Mouse (Mus musculus): Measurements from ENCODE around the gene Capn8.
A peak's percentile ranks its signal among the peaks of the same experiment; 100 is the strongest.

The Capn8 gene

DNA sequence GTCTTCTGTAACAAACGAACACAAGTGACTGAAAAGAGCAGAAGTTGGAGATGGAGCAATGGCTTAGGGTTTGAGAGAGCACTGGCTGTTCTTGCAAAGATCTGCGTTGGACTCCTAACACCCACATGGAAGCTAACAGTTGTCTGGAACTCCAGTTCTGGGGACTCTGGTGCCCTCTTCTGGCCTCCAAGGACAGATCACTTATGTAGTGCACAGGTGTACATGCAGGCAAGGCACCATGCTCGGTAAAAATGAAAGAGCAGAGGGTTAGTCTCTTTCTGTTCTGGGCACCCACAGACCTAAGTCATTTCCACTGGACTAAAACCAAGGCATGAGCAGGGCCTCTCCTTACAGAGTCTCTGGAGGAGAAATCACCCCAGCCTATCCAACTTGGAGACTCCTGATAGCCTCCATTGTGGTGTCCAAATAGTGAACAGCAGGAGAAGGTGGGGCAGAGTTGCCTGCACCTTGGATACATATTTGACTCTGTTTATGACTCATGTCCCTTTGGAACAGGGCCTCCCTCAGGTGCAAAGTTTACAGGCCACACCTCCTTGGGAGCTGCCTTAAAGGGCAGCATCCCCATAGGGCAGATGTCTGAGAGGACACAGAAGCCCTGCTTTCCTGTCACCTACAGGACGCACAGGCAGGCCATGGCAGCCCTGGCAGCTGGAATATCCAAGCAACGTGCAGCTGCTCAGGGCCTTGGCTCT, at the start of gene Capn8:
Gene Capn8 (plus strand): TSS at position 600 of the 713 bp plus-strand sequence.
- peak; percentile 58 for DNase-seq (ENCODE audit: low read depth)

DNA sequence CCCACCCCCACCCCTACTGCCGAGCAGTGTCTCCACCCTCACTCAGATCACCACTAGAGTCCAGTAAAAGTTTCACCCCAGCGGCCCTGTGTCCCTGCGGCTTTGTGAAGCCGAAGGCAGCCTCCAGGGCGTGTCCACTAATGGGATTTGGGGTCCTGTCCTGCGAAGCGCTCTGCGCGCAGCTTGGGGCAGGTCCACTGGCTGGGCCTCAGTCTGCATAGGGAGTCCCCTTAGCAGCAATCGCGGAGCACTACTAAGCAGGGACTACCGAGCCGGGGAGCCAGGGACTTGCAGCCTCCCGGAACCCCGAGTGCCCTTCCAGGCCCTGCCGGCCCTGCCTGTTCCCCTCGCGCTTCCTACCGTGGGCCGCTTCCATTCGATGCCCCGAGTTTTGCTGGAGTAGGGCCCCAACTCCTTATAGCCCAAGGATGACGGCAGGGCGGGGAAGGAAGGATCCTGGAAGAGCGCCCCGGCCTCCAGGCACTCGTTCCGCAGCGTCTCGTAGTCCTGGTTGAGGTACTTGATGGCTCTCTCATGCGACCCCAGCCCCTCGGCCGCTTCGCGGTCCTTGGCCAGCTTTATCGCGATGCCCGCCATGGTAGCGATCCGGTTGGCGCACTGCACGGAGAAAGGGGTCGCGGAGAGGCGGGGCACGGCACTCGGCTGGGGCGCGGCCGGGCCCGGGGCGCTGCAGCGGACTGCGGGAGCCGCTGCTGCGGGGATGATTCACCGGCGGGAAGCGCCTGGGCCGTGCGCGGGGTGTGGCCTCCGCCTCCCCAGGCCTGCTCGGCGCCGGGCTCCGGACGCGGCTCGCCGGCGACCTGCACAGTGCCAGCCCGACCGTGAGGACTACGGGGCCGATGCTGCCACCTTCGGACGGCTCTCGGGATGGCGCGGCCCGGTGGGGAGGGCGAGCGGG, 47.8 kb upstream of the Capn8 start, which contains the start of gene Capn2:
Gene Capn2 (minus strand): TSS at position 851 of the 919 bp plus-strand sequence.
- peak; percentile 61 for DNase-seq (ENCODE audit: low read depth)

DNA sequence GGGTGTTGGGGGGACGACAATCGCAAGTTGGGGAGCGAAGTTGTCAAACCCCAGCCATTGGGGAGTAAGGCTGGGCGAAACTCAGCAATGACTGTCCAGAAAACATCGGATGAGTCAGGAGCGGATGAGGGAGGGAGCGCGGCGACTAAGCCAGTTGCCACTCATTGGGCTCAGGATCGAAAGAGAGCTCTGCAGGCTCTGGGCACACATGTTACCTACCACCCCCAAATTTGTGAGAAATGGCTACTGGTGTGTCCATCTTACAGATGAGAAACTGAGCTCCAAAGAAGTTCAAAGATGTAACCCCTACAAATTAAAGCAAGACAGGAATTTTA, 47.2 kb upstream of the Capn8 start:
- DNase-seq (ENCODE audit: low read depth): peak; percentile 83

DNA sequence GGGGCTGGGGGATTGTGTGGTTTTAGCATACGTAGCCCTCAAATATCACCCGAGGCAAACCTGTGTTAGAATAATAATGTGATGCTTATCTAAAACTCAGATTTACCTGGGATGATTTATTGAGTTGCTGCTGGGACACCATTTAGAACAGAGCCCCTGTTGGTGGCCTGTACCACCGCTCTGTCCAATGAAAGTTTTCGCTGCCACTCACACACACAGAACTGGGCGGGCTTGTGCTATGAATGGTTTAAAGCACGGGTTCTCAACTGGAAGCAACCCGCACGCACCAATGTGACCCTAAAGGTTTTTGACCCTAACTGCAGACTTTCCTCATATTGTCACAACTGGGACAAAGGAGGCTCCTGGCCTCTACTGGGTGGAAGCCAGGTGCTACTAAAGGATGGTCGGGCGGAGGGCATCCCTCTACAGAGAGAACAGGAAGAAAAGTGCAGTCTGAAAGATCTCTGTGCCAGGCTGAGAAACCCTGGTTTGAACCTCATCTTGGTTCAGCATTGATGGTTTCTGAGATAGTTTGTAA, 46.6 kb upstream of the Capn8 start:
- DNase-seq (ENCODE audit: low read depth): peak; percentile 79

DNA sequence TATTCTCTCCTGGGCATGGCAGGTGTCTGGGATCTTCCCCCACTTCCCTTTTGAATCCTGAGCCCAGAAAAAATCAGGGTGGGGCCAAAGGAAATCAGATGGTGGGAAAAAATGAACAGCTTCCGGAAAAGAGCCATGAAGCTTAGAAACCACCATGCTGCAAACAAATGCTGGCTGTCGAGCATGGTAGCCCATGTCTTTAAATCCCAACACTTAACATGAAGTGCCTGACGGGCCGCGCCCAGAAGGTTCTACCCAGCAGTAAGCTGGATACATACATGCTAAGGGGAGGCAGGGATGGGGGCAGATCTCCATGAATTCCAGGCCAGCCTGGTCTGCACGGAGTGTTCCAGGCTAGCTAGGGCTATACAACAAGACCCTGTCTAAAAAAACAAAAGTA, 46.0 kb upstream of the Capn8 start:
- no peak for DNase-seq (ENCODE audit: low read depth)

DNA sequence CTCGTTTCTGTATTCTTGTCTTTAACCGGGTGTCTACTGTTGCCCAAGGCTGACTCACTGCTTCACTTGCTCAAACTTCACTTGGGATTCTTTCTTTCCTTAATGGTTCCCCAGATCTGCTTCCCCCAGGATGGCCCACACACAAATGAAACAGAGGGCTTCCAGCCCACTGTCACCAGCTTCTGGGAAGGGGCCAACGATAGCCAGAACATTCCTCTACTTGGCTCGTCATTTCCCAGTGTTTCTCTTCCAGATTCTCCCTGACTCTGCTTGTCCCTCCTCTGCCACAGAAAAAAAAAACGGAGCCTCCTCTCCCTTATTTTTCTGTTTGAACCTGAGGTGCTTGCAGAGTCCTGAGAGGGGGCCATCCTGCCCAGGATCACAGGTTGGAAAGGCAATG, 45.5 kb upstream of the Capn8 start:
- no peak for DNase-seq (ENCODE audit: low read depth)

DNA sequence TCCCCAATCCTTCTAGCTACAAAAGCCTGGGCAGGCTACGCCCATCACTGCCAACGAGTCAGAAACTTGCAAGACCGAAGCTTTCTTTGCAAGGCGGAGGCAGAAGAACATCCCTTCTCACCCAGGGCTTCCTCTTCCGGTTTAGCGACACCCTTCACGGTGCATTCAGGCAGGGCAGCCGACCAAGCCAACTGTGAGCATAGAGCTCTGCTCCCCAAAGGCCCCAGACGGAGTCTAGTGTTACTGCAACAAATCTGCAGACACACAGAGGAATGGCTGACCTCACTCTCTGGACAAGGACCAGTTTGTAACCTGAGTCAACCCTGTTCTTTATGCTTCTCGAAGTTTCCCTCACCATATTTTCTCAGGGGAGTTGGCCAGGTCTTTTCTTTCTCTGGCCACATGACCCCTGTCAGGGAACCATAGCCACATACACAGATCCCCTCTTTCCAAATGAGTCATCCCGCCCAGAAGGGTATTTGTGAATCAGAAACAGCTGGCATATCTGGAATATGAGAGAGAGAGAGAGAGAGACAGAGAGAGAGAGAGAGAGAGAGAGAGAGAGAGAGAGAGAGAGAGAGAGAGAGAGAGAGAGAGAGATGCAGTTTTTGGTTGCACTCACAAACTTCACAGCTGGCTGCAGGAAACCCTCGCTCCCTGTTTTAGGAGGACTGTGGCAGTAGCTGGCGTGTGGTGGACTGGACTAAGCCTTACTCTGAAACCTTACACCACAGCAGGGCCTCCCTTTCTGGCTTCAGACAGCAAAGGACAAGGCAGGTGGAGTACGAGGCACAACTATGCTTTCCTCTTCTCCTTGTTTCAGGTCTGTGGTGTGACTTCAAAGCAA, 44.5 kb upstream of the Capn8 start:
- DNase-seq (ENCODE audit: low read depth): peak; percentile 87

DNA sequence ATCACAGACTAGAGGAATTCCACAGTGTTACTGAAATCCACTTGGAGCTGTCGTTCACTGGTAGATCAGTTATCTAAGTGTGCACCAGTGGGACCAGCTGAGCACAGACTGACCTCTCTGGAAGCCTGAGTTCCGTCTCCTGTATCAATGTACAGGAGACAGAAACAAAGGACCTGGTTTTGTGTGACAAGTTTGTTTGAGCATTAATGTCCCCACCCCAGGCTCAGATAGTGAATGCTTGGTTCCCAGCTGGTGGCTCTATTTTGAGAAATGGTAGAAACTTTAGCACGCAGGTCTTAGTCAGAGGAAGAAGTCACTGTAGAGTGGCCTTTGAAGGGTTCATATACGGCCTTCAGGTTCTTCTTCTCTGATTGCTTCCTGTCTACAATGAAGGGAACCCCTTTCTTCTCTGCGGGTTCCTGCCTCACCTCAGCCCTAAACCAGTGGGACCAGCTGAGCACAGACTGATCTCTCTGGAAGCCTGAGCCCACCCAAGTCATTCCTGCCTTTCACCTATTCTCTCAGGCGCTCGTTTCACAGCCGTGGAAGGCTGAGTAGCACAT, 43.8 kb upstream of the Capn8 start:
- DNase-seq (ENCODE audit: low read depth): peak; percentile 57

DNA sequence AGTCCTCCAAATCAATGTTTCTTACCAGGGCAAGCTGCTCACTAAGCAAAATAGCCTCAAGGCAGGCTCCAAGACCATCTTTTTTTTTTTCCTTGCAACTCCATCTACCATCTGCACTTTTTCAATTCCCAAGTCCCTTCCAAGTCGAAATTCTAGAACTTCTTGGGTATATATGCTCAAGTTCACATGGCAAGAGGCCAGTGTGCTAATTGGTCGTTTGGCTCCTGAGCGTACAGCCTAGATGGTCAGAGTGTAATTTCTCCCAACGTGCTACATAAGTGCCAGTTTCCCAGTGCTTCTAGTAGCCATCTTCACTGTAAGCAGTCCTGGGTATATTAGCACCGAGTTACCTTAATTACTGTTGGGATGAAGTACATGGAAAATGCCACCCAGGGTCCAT, 41.8 kb upstream of the Capn8 start:
- DNase-seq (ENCODE audit: low read depth): no peak

DNA sequence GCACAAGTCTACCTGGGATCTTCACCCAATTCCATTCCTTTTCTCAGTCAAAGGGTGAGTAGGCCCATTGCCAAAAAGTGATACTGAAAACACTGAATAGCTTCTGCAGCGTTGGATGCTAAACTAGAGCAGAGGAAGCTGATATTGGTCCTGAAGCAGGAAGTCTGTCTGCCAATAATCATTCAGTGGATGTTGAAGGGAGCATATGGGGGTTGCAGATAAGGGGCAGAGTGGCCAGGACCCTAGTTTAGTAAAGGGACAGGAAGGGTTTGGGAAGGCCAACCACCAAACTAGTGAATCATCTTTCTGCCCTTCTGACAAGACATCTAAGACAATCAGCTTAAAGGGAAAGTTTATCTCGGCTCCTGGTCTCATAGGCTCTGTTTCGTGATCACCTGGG, 41.1 kb upstream of the Capn8 start:
- no peak for DNase-seq (ENCODE audit: low read depth)

DNA sequence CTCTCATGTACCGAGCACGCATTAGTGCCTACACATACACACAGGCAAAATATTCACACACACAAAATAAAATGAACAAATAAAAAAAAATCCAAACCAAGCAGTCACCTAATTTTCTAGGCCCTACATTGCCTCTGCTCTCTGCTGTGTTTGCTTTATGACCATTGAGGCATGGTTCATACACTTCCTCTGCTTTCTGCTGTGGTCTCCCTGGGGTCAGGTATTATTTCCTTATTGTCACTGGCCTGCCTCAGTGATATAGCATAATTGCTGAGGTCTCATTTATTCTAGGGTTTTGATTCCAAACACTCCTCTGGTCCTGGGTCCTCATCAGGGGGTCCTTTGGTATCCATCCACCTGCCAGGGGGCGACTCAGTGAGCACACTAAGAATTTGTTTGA, 39.2 kb upstream of the Capn8 start:
- no peak for DNase-seq (ENCODE audit: low read depth)

DNA sequence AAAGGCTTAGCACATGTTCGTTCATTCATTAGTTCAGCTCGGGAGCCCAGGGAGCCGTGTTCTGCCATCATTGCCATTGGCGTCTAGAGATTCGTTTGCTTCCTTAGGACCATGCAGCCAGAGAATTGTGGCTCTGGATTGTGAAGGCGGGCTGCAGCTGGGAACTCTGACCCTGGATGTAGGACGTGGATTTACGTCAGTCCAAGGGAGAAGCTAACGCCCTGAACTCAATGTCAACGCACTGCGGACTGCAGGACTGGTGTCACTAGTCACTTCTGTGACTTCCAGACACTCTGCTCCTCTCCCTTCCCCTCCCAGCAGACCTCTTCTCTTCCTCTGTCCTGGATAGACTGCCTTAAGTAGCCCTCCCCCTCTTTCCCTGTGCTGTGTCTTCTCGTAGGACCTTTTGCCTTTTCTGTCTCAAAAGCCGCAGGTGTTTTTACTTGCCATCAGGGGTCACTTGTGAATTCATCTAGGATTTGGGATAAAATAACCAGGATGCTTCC, 37.5 kb upstream of the Capn8 start:
- no peak for DNase-seq (ENCODE audit: low read depth)

DNA sequence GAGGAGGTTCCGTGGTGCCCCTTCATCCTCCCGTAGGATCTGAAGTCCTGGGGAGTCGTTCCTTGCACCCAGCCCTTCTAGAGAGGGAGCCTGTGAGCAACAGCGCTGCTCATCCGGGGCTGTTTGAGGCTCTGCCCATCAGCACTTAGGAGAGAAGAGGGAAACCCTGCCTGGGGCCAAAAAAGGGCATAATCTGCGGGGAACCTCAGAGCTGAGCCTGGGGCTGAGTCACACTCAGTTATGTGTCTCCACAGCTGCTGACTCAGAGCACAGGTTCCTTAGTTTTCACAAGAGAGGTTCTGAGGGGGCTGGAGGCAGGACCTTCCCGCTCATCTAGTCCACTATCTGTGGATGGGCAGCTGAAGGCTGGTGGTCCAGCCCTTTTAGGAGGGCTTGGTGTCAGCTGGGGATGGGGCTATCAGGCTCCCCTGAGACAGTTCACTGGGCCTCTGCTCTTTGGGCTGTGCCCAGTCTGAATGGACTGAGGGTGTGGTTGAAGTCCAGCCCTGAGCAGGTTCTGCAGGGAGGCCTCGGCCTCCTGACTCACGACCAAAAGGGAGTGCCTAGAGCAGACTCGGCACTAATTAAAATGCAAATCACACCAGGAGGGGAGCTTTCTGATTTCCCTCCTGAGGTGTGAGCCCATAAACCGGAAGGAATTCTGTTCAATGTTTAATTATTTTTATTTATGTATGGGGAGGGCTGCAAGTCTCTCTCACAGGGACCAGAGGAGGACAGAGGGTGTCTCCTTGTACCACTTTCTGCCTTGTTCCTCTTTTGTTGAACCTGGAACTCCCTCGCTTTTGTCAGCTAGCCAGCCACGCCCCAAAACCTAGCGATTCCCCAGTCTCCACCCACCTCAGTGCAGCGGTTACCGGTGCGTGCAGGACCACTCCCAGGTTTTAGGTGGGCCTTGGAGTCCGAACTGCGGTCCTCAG, 36.6 kb upstream of the Capn8 start:
- peak; percentile 79 for DNase-seq (ENCODE audit: low read depth)

DNA sequence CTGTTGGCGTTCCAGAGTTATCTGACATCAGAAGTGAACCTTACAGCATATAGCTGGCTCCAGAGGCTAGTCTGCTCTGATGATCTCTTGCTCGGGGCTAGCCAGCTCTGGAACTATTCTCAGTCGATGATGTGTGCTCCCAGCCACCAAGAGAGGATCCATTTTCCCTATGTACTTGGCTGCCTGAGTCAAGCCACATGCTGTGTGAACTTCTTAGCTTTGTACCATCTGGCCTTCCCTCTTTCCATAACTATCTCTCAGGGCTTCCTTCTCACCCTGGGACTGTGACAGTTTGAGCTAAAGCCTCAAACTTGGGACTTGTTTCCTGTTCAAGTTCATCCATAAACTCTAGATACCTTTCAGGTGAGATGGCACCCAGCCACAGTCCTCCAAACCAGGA, 31.2 kb upstream of the Capn8 start:
- no peak for DNase-seq (ENCODE audit: low read depth)

DNA sequence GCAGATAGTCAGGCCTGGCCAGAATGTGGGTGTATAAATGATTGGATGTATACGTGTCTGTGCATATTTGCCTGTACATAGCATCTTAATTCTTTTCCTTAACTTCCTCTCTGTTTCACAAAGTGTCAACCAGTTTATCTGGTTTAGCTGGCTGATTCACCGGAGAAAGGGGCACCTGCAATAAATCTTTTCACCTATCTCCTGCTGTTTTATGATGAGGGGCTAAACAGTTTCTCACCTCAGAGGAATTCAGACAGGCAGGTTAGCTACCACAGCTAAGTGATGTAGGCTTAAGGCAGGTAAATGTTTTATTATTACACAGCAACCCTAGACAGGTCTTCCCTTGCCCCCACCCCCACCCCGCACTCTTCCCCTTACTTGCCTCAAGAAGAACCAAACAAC, 29.7 kb upstream of the Capn8 start:
- DNase-seq (ENCODE audit: low read depth): no peak

DNA sequence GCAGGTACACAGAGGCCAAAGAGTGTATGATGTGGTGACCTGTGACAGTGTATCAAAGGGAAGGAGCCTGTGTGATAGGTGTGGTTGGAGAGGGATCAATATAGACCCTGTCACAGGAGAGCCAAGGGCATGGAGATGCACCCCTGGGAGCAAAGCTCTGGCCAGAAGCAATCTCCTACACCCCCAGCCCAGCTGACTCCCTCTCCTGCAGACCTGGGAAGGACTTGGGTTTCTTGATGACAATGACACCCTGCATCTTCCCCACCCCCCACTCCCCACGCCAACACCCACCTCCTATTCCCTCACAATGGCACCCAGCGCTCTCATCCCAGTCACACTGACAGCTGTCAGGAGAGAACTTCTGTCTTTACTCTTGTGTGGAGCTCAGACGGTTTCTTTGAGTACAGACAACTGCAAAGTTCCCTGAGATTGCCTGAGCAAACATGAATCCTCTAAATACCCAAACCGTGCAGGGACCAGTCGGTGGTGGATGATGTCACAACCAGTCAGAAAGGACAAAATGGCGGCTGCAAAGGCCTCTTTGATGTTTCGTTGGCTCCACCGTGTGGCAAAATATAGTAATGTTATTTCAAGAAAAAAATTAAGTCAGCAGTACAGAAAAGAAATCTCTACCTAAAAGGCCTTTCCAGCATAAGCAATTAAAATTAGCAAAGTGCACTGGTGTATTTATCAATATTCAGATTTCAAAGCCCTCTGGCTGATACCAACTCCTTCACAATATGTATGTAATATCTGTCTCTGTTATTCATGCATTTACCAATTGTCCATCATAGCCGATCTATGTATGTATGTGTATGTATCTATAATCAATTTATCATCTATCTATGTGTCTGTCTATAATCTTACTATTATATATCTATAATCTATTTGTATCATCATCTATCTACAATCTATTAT, 25.5 kb upstream of the Capn8 start:
- peak; percentile 95 for DNase-seq (ENCODE audit: low read depth)

DNA sequence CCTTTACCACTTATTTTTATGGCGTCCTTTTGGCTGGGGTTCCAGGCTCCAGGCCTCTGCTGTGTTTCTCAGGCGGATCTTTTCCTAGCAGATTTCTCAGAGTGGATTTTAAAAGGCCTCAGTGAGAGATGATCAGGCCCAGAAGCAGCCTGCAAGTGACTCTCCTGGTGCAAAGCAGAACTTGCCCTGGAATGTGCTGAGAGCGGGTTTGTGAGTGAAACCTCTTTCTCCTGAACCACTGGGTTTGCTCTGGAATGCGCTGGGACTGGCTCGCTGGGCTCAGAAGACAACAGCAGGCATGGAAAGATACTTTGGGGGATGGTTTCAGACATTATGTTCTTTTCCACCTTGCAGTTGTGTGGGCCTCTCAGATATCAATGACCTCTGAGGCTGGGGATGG, 22.7 kb upstream of the Capn8 start:
- no peak for DNase-seq (ENCODE audit: low read depth)

DNA sequence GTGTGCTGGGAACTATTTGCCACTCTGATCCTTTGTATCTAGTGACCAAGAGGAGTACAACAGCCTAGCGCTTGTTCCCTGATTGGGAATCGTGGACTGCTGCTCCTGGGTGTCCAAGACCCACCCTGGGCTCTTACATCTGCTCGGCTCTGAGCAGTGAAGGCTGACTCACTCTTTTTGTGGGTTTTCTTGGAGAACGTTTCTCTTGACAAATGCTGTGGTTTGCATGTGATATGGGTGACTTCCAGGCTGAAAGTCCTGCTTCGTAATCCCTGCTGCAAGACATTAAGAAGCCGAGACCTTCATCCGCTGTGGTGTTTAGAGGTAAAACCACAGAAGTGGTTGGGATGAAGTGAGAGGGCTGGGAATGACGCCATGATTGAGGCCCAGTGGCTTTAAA, 21.7 kb upstream of the Capn8 start:
- no peak for DNase-seq (ENCODE audit: low read depth)

DNA sequence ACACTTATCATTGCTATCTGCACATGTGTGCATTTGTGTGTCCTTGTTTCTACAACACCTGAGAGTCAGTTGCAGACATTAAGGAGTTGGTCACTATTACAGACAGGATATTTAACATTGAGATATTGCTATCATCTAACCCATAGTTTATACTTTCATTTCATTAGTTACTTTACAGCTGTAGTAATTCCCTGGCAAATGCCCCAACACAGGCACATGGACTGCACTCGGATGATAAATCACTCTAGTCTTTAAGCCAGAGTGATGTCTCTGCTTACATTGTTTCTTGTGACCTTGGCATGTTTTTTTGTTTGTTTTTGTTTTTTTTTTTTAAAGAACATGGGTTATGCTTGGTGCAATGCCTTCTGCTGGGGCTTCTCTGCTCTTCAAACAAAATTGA, 20.9 kb upstream of the Capn8 start:
- DNase-seq (ENCODE audit: low read depth): no peak
